Mouse (Mus musculus): ENCODE data around the gene Rgs10. TPM values are rescaled to one million over a fixed set of nuclear protein-coding genes. Genes with fewer than 3 reads are reported as not detected.

Rgs10 gene
- polyA plus RNA-seq, 1 experiment from 2014 or later: 7.0 TPM

GRCm38 (mm10) chr7:128362916-128363315 is 55.6 kb downstream of the Rgs10 start:
- H3K27ac ChIP-seq (replicated peaks; ENCODE audit: low read depth, low read length): no peak overlapping the region
- WGBS: 72% methylated on average over 4 of the region's 4 CpGs
- no peaks in the 10 kb centered on the region for H3K4me1 ChIP-seq (ENCODE audit: control insufficient read depth, insufficient read depth, low read length)
- H3K9me3 ChIP-seq (ENCODE audit: control insufficient read depth, low read length): no peaks in the 10 kb centered on the region
- H3K4me3 ChIP-seq (ENCODE audit: low read depth, low read length): no peak overlapping the region
- no peak overlapping the region for H3K9ac ChIP-seq (ENCODE audit: low read length)
- no peaks in the 10 kb centered on the region for H3K36me3 ChIP-seq (ENCODE audit: control insufficient read depth, insufficient read depth, low read length)
- H3K27me3 ChIP-seq (ENCODE audit: control insufficient read depth, insufficient read depth, low read length): no peaks in the 10 kb centered on the region
- H3K4me2 ChIP-seq (ENCODE audit: low read depth, severe bottlenecking): no peak overlapping the region
- ATAC-seq (ENCODE audit: insufficient number of reproducible peaks, low FRiP score, low TSS enrichment, low read depth) (no peak), DNase-seq (ENCODE audit: low spot score) (no peak)

GRCm38 (mm10) chr7:128359741-128360140 is 58.8 kb downstream of the Rgs10 start:
- Histone ChIP-seq H3K4me2 (ENCODE audit: low read depth, severe bottlenecking) (no peak overlapping the region), H3K27me3 (ENCODE audit: control insufficient read depth, insufficient read depth, low read length) (no peaks in the 10 kb centered on the region), H3K9me3 (ENCODE audit: control insufficient read depth, low read length) (no peaks in the 10 kb centered on the region), H3K9ac (ENCODE audit: low read length) (no peak overlapping the region), H3K4me1 (ENCODE audit: control insufficient read depth, insufficient read depth, low read length) (no peaks in the 10 kb centered on the region), H3K27ac (replicated peaks; ENCODE audit: low read depth, low read length) (no peak overlapping the region), H3K36me3 (ENCODE audit: control insufficient read depth, insufficient read depth, low read length) (no peaks in the 10 kb centered on the region), H3K4me3 (ENCODE audit: low read depth, low read length) (no peak overlapping the region)
- DNase-seq (ENCODE audit: low spot score) (no peak), ATAC-seq (ENCODE audit: insufficient number of reproducible peaks, low FRiP score, low TSS enrichment, low read depth) (no peak)
- 88% methylated on average over 9 of the region's 9 CpGs for WGBS

DNA sequence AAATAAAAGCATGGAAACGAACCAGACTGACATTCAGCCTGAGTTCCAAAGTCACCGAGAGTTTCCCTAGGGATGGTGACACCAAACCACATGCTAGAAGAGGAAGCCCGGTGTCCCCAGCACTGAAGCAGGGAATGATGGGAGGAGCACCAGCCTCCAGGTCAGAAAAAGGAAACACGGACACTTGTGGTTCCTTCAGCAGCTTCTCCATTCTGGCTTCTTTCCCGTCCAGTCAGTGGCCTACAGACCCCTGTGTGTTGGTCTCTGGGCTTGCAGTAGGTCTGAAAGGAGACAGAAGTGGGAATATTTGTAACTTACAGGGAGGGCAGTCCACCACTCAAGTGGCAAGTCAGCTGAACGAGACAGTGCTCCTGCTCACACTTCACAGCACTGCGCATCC is 59.4 kb downstream of the Rgs10 start:
- no peak for ATAC-seq (ENCODE audit: insufficient number of reproducible peaks, low FRiP score, low TSS enrichment, low read depth)
- H3K9me3 ChIP-seq (ENCODE audit: control insufficient read depth, low read length): no peaks in the 10 kb centered on the region
- no peaks in the 10 kb centered on the region for H3K4me1 ChIP-seq (ENCODE audit: control insufficient read depth, insufficient read depth, low read length)
- no peak for DNase-seq (ENCODE audit: low spot score)
- H3K27ac ChIP-seq (replicated peaks; ENCODE audit: low read depth, low read length): no peak overlapping the region
- no peak overlapping the region for H3K4me3 ChIP-seq (ENCODE audit: low read depth, low read length)
- H3K27me3 ChIP-seq (ENCODE audit: control insufficient read depth, insufficient read depth, low read length): no peaks in the 10 kb centered on the region
- H3K4me2 ChIP-seq (ENCODE audit: low read depth, severe bottlenecking): no peak overlapping the region
- no peak overlapping the region for H3K9ac ChIP-seq (ENCODE audit: low read length)
- H3K36me3 ChIP-seq (ENCODE audit: control insufficient read depth, insufficient read depth, low read length): no peaks in the 10 kb centered on the region
- WGBS: 78% methylated on average over 7 of the region's 7 CpGs

DNA sequence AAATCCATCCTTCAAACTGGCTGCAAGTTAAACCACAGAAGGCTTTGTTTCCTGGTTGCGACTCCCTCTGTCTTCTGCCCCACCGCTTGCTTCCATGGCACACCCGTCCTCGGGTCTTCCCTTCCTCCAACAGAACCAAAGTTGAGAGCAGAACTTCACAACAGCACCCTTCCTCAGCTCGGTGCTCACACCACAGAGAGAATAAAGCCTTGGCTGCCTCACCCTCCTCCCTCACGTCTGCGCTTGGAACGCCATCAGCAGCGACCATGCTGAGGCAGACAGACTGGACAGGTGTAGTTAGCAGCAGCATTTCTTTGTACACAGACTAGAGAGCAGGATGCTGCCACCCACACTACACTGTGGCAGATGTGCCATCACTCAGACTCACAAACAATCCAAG is 59.8 kb downstream of the Rgs10 start:
- no peak overlapping the region for H3K4me2 ChIP-seq (ENCODE audit: low read depth, severe bottlenecking)
- no peak overlapping the region for H3K9ac ChIP-seq (ENCODE audit: low read length)
- no peaks in the 10 kb centered on the region for H3K36me3 ChIP-seq (ENCODE audit: control insufficient read depth, insufficient read depth, low read length)
- ATAC-seq (ENCODE audit: insufficient number of reproducible peaks, low FRiP score, low TSS enrichment, low read depth) (no peak), DNase-seq (ENCODE audit: low spot score) (no peak)
- no peaks in the 10 kb centered on the region for H3K4me1 ChIP-seq (ENCODE audit: control insufficient read depth, insufficient read depth, low read length)
- H3K27ac ChIP-seq (replicated peaks; ENCODE audit: low read depth, low read length): no peak overlapping the region
- H3K27me3 ChIP-seq (ENCODE audit: control insufficient read depth, insufficient read depth, low read length): no peaks in the 10 kb centered on the region
- H3K4me3 ChIP-seq (ENCODE audit: low read depth, low read length): no peak overlapping the region
- no peaks in the 10 kb centered on the region for H3K9me3 ChIP-seq (ENCODE audit: control insufficient read depth, low read length)
- 83% methylated on average over 9 of the region's 9 CpGs for WGBS

DNA sequence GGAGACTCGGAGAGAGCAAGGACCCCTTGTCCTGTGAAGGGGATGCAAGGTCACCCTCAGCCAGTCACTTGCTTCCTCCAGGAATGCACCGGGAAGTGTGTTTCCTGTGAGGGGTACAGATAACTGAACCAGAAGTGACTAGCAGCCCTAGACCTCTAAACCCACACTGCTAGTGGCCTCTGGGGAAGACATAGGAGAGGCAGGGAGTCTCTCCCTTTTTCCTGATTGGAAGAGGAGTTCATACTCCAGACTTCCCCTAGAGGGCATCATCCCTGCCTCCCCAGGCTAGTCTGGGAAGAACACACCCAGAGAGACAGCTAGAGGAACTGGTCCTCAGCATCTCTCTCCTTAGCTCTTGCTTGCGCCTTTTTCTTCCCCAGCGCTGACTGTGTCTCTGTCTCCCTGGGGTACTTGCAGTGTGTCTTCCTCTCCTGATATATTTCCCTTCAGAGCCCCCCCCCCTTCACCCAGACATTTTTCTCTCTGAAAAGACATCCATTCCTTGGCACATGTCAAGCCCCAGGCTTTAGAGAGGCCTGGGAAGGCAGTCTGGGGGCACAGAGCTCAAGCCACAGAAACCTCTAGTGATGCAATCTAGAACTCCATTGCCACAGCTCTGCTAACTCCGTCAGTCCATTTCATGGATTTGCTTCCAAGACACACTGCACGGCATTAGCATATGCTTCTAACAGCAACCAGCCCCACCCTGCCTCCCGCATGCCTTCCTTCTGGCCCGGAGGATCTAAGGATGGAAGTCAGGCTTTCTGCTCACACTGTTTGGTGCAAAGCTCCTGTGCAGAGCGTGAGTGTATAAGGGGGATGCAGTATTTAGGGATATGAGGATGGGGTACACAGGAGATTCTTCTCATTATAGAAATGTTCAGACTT is 61.4 kb downstream of the Rgs10 start:
- Histone ChIP-seq H3K27me3 (ENCODE audit: control insufficient read depth, insufficient read depth, low read length) (no peaks in the 10 kb centered on the region), H3K27ac (replicated peaks; ENCODE audit: low read depth, low read length) (no peak overlapping the region), H3K9ac (ENCODE audit: low read length) (no peak overlapping the region), H3K4me1 (ENCODE audit: control insufficient read depth, insufficient read depth, low read length) (no peaks in the 10 kb centered on the region), H3K4me3 (ENCODE audit: low read depth, low read length) (no peak overlapping the region), H3K9me3 (ENCODE audit: control insufficient read depth, low read length) (no peaks in the 10 kb centered on the region), H3K36me3 (ENCODE audit: control insufficient read depth, insufficient read depth, low read length) (no peaks in the 10 kb centered on the region), H3K4me2 (ENCODE audit: low read depth, severe bottlenecking) (no peak overlapping the region)
- ATAC-seq (ENCODE audit: insufficient number of reproducible peaks, low FRiP score, low TSS enrichment, low read depth): no peak
- no peak for DNase-seq (ENCODE audit: low spot score)
- WGBS: 71% methylated on average over 9 of the region's 9 CpGs

DNA sequence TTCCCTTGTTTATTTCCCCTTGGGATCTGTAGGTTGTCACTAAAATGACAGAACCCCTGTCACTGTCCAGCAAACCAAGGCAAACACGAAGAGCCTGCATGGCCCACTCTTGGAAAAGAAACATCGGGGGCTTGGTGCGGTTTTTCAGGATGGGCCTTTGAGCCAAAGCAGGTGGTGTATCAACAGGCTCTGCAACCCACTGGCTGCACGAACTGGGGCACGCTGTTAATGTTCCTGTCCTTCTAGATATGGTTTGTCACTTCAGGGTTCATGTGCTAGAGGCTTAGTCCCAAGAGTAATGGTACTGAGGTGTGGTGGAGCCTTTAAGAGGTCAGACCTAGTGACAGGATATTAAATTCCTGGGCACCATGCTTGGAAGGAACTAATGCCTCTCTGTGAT is 63.1 kb downstream of the Rgs10 start:
- ATAC-seq (ENCODE audit: insufficient number of reproducible peaks, low FRiP score, low TSS enrichment, low read depth) (no peak), DNase-seq (ENCODE audit: low spot score) (no peak)
- no peak overlapping the region for H3K27ac ChIP-seq (replicated peaks; ENCODE audit: low read depth, low read length)
- WGBS: 87% methylated on average over 5 of the region's 5 CpGs
- H3K4me2 ChIP-seq (ENCODE audit: low read depth, severe bottlenecking): no peak overlapping the region
- no peak overlapping the region for H3K4me3 ChIP-seq (ENCODE audit: low read depth, low read length)
- no peak overlapping the region for H3K9ac ChIP-seq (ENCODE audit: low read length)
- H3K9me3 ChIP-seq (ENCODE audit: control insufficient read depth, low read length): no peaks in the 10 kb centered on the region
- no peaks in the 10 kb centered on the region for H3K4me1 ChIP-seq (ENCODE audit: control insufficient read depth, insufficient read depth, low read length)
- no peaks in the 10 kb centered on the region for H3K36me3 ChIP-seq (ENCODE audit: control insufficient read depth, insufficient read depth, low read length)
- H3K27me3 ChIP-seq (ENCODE audit: control insufficient read depth, insufficient read depth, low read length): no peaks in the 10 kb centered on the region

DNA sequence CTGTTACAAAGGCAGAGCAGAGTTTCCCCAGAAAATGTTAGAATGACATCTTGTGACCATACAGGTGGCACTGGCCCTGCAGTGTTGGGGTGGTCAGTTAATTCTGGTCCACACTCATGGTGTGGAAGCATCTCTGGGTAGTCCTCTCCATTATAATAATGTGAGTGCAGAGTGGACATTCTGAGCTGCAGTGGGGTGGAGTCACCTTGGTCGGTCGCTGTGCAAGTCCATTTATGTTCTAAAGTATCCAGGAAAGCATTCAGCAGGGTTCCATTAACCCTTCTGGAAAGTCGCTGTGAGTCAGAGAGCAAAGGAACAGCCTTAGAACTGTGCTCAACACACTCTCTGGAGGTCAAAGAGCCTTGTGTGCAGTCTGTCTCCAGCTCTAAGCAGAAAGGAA is 65.8 kb downstream of the Rgs10 start:
- no peaks in the 10 kb centered on the region for H3K36me3 ChIP-seq (ENCODE audit: control insufficient read depth, insufficient read depth, low read length)
- H3K9me3 ChIP-seq (ENCODE audit: control insufficient read depth, low read length): no peaks in the 10 kb centered on the region
- no peaks in the 10 kb centered on the region for H3K27me3 ChIP-seq (ENCODE audit: control insufficient read depth, insufficient read depth, low read length)
- no peak for DNase-seq (ENCODE audit: low spot score)
- no peak overlapping the region for H3K27ac ChIP-seq (replicated peaks; ENCODE audit: low read depth, low read length)
- no peak overlapping the region for H3K4me2 ChIP-seq (ENCODE audit: low read depth, severe bottlenecking)
- H3K4me1 ChIP-seq (ENCODE audit: control insufficient read depth, insufficient read depth, low read length): no peaks in the 10 kb centered on the region
- no peak overlapping the region for H3K9ac ChIP-seq (ENCODE audit: low read length)
- 71% methylated on average over 3 of the region's 3 CpGs for WGBS
- H3K4me3 ChIP-seq (ENCODE audit: low read depth, low read length): no peak overlapping the region
- no peak for ATAC-seq (ENCODE audit: insufficient number of reproducible peaks, low FRiP score, low TSS enrichment, low read depth)

- Histone ChIP-seq H3K4me1 (ENCODE audit: control insufficient read depth, insufficient read depth, low read length) (no peaks in the 10 kb centered on the region), H3K36me3 (ENCODE audit: control insufficient read depth, insufficient read depth, low read length) (no peaks in the 10 kb centered on the region), H3K27me3 (ENCODE audit: control insufficient read depth, insufficient read depth, low read length) (no peaks in the 10 kb centered on the region), H3K4me2 (ENCODE audit: low read depth, severe bottlenecking) (no peak overlapping the region), H3K9ac (ENCODE audit: low read length) (no peak overlapping the region), H3K27ac (replicated peaks; ENCODE audit: low read depth, low read length) (no peak overlapping the region), H3K9me3 (ENCODE audit: control insufficient read depth, low read length) (no peaks in the 10 kb centered on the region), H3K4me3 (ENCODE audit: low read depth, low read length) (no peak overlapping the region)
- DNase-seq (ENCODE audit: low spot score) (no peak), ATAC-seq (ENCODE audit: insufficient number of reproducible peaks, low FRiP score, low TSS enrichment, low read depth) (no peak)
- 75% methylated on average over 3 of the region's 5 CpGs for WGBS
These were observed 67.4 kb downstream of the Rgs10 start for GRCm38 (mm10) chr7:128351176-128351575.

DNA sequence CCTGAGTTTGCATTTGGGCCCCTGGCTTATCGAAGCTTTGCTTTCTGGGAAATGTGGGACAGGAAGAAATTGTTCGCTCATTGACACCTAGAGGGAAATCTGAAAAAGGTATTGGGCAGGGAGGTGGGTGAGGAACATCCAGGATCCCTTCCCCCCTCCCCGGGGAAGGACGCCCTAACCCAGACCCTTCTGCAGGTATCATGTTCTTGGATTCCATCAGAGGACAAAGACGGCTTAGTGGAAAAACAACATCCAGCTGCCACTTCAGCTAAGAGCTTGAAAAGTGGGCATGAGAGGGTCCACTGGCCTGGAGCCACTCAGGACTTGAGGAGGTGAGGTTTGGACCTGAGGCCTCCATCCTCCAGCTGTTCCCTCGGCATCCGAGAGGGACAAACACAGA is 68.2 kb downstream of the Rgs10 start:
- Histone ChIP-seq H3K27ac (replicated peaks; ENCODE audit: low read depth, low read length) (no peak overlapping the region), H3K9ac (ENCODE audit: low read length) (no peak overlapping the region), H3K4me1 (ENCODE audit: control insufficient read depth, insufficient read depth, low read length) (no peaks in the 10 kb centered on the region), H3K4me2 (ENCODE audit: low read depth, severe bottlenecking) (no peak overlapping the region), H3K36me3 (ENCODE audit: control insufficient read depth, insufficient read depth, low read length) (no peaks in the 10 kb centered on the region), H3K27me3 (ENCODE audit: control insufficient read depth, insufficient read depth, low read length) (no peaks in the 10 kb centered on the region), H3K4me3 (ENCODE audit: low read depth, low read length) (no peak overlapping the region), H3K9me3 (ENCODE audit: control insufficient read depth, low read length) (no peaks in the 10 kb centered on the region)
- DNase-seq (ENCODE audit: low spot score) (no peak), ATAC-seq (ENCODE audit: insufficient number of reproducible peaks, low FRiP score, low TSS enrichment, low read depth) (no peak)
- 88% methylated on average over 7 of the region's 7 CpGs for WGBS

All from limb, embryonic 11.5 days (tissue).